Mouse (Mus musculus) embryonic fibroblast, embryonic 13.5 days (primary cell): ENCODE measurements at regions not wholly inside any gene's neighbourhood (a gene's known extent, or its start where the extent isn't known, plus 50 kb on each side); places are given as distances from the start of the nearest gene placed in this dataset.
A peak's percentile ranks its signal among the peaks of the same experiment; 100 is the strongest.

ENCODE experiments used
- CTCF ChIP-seq: IDR thresholded peaks from 2 replicates; pipeline ENCODE4 v1.5.1; 2011; ENCODE audit warnings: mild to moderate bottlenecking, control low read depth, low read length, moderate library complexity, borderline replicate concordance; ENCODE audit not compliant: insufficient read depth
- POLR2A ChIP-seq: IDR thresholded peaks from 2 replicates; pipeline ENCODE4 v1.6.1; 2011; ENCODE audit warnings: low read depth, mild to moderate bottlenecking, control low read depth, low read length, moderate library complexity

DNA sequence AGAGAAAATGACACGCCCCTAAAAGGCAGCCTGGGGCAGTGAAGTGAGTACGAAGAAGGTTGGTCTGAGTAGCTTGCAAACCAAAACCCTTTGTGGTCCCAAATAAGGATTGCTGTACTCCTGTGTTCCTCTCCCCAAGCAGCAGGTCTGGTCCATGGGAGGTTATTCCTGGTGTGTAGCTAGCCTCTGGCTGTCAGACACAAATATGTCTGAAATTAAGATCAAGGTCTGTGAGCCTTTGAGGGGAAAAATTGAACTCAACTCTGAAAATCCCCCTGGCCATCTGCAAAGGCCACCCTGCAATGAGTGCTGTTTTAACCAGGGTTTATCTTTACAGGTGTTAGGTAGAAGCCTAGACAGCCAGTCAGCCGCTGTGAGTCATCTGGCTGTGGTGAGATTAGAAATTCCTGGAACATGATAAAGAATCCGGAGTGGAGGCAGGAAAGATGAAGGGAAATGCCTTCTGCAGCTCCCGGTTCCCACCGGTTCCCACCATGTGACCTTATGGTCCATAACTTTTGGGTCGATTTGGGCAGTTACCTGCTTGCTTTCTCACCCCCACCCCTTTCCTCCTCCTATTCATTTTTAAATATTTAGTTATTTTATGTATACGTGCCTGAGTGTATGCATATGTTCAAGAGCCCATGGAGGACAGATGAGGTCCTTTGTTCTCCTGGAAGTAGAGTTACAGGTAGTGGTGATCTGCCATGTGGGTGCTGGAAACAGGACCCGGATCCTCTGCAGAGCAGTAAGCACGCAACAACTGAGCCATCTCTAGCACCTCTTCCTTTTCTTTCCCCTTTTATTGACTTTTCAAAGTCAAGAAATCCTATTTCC is 155.6 kb upstream of the Dmrta1 start:
- TF ChIP-seq CTCF = no peak
- TF ChIP-seq POLR2A = 0 out of 2 replicates have a peak, but pooled peaks have one; percentile 17
